Mouse (Mus musculus): ENCODE measurements around the gene Spred2. TPM values are rescaled to one million over a fixed set of nuclear protein-coding genes. Genes with fewer than 3 reads are reported as not detected.

Spred2 gene
- total RNA-seq, 1 experiment from 2014 or later = 35.1 TPM

DNA sequence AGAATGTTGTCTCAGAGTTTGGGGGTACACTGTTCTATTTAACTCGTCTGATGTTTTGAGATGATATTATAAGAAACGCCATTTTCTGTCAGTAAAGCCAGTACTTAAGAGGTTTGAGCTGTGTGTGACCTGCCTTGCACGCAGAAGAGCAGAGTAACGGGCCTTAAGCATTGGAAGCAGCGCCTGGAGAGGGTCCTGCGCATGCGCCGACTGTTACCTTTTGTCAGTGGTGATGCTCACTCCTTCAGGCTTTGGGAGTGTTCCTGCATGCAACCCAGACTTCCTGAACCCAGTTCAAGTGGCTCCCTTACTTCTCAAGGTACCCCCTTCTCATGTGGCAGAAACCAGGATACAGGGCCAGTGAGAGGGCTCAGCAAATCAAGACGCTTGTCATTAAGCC lies 59.9 kb downstream of the Spred2 start:
- DNase-seq = no peak

DNA sequence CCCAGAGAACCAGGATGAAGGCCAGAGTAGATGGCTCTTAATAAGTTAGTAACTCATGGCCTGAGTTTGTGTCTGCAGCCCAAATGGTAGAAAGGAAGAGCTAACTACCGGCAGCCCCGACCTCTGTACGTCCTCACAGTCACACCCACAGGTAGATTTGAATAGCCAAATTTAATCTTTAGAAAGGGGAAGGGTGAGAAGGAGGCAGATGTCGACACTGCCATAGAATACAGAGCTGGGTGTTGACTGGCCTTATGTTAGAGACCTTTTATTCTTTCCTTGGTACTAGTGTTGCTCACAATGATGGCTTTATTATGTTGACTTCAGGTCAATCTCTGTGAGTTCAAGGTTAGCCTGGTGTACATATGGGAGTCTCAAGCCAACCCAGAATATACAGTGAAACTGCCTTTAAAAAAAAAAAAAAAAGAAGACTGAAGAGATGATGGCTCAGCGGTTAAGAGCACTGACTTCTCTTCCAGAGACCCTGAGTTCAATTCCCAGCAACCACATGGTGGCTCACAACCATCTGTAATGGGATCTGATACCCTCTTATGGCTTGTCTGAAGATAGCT lies 61.2 kb downstream of the Spred2 start:
- no peak for DNase-seq

GRCm38 (mm10) chr11:19986443-19986861 lies 62.3 kb downstream of the Spred2 start:
- DNase-seq = peak; percentile 41

- DNase-seq = peak; percentile 57
Measured at GRCm38 (mm10) chr11:19986871-19987755, 62.9 kb downstream of the Spred2 start.

DNA sequence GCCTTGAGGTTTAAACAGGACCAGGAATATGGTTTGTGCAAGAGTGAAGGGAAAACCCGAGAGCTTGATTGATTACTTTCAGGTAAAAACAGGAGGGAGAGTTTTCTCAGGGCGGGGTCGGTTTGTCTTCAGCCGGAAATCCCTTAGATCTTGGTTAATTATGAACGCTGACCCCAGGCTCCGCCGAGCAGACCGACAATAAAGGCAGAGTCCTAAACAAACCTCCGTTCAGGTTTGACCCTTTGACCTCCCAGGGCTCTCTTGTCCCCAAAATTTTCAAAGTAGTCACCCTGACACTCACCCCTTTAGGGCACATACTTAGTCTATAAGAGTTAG lies 63.5 kb downstream of the Spred2 start:
- DNase-seq = no peak

GRCm38 (mm10) chr11:19988224-19988623 lies 64.0 kb downstream of the Spred2 start:
- DNase-seq = no peak

GRCm38 (mm10) chr11:19988631-19989030 lies 64.5 kb downstream of the Spred2 start:
- DNase-seq = no peak

- no peak for DNase-seq
Measured at GRCm38 (mm10) chr11:19989141-19989910, 65.2 kb downstream of the Spred2 start.

- no peak for DNase-seq
Measured at GRCm38 (mm10) chr11:19990731-19991130, 66.6 kb downstream of the Spred2 start.

GRCm38 (mm10) chr11:19991303-19991976 lies 67.3 kb downstream of the Spred2 start:
- no peak for DNase-seq

DNA sequence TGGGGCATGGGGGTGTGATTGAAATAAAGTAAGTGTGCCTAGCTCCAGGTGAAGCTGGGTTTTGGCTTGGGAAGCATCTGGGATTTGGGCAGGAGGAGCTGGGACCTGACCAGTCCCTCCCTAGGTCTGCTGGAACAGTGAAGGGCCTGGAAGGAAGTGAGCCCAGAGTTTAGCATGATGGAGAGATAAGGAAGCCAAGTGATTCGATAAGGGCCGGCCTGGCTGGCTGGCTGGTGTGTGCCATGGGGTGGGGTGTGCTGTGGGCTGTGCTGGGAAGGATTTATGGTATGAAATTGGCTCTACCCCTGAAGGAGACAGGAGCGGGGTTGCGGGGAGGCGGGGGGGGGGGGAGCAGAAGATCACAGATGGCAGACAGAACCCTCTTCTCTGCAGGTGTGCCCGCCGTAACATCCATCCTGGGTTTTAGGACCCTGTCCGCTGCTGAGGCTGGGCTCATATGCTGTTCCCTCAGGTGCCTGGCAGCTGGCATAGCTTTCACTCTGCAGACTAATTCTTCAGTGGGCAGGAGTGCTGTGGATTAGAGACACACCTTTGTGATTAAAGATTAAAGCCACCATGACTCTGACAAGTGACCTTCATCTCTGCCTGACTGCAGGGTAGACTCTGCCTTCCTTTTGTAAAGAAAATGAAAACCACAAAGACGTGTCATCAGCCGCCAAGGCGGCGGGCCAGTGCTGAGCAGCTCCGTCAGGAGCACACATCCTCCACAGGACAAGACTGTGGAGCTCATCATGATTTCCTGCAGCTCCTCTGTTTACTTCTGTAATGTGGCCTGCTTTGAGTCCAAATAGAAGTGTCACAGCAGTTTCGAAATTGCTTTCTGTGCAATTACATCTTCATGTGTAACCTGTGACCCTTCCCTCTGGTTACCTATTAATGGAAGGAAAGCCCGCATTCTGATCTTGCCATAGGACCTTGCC lies 68.4 kb downstream of the Spred2 start:
- no peak for DNase-seq

- DNase-seq = no peak
Measured at GRCm38 (mm10) chr11:19993753-19994152, 69.6 kb downstream of the Spred2 start.

DNA sequence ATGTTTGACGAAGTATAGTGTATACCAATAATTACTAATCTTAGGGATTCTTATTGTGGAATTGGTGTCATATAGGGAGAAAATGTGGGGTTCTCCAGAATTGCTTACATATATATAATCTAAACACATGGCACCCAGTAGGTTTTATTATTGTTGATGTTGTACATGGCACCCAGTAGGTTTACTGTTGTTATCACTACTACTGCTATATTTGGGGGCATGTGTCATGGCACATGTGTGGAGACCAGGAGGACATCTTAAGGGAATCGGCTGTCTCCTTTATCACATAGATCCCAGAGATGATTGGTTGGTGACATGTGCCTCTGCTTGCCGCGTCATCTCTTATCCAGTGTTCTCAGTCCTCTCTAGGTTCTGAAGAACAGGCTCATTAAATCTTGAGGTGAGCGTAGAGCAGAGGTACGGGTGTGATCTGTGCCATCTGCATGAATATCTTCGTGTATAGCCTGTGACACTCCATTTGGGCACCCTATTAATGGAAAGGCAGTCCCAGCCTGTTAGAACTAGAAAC lies 70.2 kb downstream of the Spred2 start:
- no peak for DNase-seq

DNA sequence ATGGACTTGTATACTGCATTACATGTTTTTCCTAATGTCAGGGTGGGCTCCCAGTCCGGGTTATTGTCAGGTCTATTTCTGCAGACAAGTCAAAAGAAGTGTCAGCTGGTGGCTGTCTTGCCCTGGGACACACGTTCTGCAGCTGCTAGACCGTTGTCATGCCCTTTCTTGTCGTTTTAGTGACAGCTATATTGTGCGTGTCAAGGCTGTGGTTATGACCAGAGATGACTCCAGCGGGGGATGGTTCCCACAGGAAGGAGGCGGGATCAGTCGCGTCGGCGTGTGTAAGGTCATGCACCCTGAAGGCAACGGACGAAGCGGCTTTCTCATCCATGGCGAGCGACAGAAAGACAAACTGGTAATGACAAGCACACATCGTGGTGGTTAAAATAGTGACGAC lies 73.8 kb downstream of the Spred2 start:
- peak; percentile 62 for DNase-seq

DNA sequence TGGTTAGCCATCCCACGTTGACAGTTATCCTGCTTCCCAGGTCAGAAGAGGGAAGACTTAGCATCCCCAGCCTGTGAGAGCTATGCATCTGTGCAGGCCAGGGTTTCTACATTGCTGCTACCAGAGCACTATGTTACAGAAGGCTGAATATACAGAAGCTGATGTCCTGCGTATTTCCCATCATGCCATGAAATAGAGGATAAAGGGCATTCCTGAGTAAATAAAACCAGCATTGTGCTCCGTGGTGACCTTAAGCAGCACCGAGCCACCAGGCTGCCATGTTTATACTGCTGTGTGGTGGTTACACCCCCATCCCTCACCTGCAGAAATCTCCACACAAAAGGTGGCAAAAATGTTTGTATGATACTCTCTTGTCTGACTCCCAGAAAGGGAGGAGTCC lies 78.7 kb downstream of the Spred2 start:
- DNase-seq = no peak

- no peak for DNase-seq
Measured at GRCm38 (mm10) chr11:20007701-20008100, 83.5 kb downstream of the Spred2 start.

DNA sequence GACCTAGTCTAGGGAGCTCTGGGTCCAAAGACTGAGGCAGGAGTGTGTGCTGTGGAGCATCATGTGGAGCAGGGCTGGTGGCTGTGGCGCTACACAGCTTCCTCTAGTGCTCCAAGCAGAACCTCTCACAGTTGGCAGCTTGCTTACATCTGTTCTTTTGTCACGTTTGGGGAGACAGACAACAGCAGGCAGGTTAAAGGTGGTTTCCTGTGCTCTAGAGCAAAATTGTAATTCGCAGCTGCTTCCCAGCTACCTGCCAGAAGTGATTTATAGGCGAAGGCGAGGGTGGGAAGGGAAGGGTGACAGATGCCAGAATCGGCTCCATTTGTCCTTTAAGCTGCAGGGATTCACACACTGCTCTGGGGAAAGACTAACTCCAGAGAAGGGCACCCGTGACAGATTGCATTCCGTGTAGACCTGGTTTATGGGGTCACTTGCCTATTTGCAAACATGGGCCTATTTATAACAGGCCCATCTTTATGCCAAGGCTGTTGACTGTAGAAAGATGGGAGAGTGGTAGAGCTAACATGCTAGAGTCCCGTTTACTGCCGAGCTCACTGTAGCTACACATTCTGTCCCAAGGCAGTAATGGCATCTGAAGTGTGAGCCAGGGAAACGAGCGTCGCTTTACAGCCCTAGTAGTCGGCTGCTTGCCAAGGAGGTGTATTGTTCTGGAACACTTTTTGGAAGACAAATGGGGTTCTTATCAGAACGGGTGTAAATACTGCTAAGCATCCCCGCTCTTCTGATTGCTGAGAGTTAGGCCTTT lies 87.2 kb downstream of the Spred2 start:
- peak; percentile 35 for DNase-seq

- DNase-seq = no peak
Measured at GRCm38 (mm10) chr11:20013366-20013765, 89.2 kb downstream of the Spred2 start.

- no peak for DNase-seq
Measured at GRCm38 (mm10) chr11:20017937-20018336, 93.8 kb downstream of the Spred2 start.

GRCm38 (mm10) chr11:20018905-20019304 lies 94.7 kb downstream of the Spred2 start:
- DNase-seq = no peak

Data from adrenal gland, postnatal 14 days (tissue).